Mouse (Mus musculus) gastrocnemius, postnatal 36 days (tissue): ENCODE data around the gene Tbc1d16. TPM values are rescaled to one million over a fixed set of nuclear protein-coding genes. Genes with fewer than 3 reads are reported as not detected.
A peak's percentile ranks its signal among the peaks of the same experiment; 100 is the strongest.
"Not testable (repeated sequence)": the region's sequence is repeated elsewhere in the genome, so short reads cannot be mapped to it uniquely, and the experiment has no call there.

ENCODE experiments used
- DNase-seq, 2 experiments: peaks; one replicate each; pipeline ENCODE4 v3.0.0; 2022
- intact Hi-C: fragments of 180-260 bp; cut with DNase I; formaldehyde crosslinking; loops from one replicate; pipeline ENCODE4 v1.15.1; 2025
- long read RNA-seq, 2 experiments: library from polyadenylated mRNA; stranded (forward); transcript quantifications; one replicate each; pipeline ENCODE4 v2.0.0; 2021
- total RNA-seq, 2 experiments: library from RNA; stranded (reverse); gene quantifications; 2 replicates each; pipeline ENCODE4 v1.2.3; 2021

The Tbc1d16 gene
- total RNA-seq = 10 to 100 TPM; 19.2 to 23.2 TPM
- long read RNA-seq, experiment 1, partial matches to known transcripts = 0 of 4 reads
- long read RNA-seq, experiment 1, other reads (novel, unspliced or antisense) = 4 of 4 reads
- long read RNA-seq, experiment 2, partial matches to known transcripts = 0 of 9 reads
- long read RNA-seq, experiment 2, other reads (novel, unspliced or antisense) = 9 of 9 reads

DNA sequence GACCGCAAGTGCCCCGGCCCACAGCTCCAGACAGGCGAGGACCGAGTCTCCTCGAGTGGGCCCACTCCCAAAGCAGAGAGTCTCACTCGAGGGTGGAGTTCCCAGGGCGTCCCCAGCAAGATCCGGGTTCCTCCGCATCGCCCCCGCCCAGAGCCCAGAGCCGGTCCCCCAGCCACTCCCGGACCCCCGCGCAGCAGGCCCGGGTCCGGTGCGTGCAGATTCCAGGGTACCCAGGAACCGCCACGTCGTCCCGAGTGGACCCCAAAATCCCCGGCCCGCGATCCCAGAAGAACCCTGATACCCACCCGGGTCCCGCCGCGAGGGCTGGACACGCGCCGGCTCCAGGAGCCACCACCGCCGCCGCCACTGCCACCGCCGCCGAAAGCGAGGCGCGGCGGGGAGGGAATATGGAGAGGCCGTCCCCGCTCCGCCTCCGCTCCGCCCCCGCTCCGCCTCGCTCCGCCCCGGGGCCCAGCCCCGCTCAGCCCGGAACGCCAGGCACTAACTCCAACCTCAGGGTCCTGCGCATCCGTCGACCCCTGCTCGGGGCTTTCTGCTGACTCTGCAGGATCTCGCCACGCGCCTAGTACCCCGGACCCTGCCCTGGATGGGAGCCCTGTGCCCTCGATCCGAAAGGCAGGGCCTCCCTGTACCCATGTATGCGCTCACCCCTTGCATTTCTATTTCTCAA lies at the start of gene Tbc1d16, which contains the start of gene Ccdc40:
TSS of gene Tbc1d16 (minus strand) at position 409 of the 691 bp plus-strand sequence.
TSS of gene Ccdc40 (plus strand) at position 482 of the 691 bp plus-strand sequence.
- intact Hi-C loops = loop anchor here (2.0 kb wide), 1 partner anchor 19 kb away; no protein-coding TSS in a partner anchor
- peak; percentile 55 to 57 for DNase-seq

DNA sequence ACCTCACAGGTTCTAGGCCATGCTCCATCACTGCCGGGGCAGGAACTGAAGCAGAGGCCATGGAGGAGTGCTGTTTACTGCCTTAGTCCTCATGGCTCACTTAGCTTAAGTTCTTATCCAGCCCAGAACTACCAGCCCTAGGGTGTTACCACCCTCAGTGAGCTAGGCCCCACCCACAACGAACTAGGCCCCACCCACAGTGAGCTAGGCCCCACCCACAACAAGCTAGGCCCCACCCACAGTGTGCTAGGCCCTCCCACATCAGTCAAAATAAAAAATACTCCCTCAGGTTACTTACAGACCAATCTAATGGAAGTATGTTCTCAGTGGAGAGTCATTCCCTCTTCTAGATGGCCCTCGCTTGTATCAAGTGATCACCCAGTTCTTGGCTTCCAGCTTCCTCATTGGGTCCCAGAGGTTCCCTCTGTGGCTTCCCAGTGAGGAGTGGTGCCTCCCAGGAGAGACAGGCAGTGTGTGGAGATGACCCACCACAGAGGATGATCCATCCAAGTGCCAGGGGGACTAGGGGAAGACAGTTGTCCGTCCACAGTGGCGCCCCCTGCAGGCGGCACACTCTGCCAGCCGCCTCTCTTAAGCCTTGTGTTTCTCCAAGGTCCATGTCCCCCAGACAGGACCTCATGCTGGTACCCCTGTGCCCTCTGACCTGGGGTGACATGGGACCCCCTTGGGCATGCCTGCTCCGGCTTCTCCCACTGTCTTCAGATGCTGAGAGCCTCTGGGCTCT lies 45.1 kb upstream of the Tbc1d16 start:
- no peak for DNase-seq
- intact Hi-C loops = no loop called here

DNA sequence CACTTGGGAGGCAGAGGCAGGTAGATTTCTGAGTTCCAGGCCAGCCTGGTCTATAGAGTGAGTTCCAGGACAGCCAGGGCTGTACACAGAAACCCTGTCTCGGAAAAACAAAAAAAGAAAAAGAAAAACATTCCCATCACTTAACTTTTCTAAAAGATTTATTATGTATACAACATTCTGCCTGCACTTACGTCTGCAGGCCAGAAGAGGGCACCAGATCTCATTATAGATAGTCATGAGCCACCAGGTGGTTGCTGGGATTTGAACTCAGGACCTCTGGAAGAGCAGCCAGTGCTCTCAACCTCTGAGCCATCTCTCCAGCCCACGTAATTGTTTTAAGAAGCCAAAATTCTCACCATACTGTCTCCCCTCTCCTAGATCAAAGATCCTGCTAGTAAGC lies 44.2 kb upstream of the Tbc1d16 start:
- intact Hi-C loops, DNase-seq: not testable (repeated sequence)

DNA sequence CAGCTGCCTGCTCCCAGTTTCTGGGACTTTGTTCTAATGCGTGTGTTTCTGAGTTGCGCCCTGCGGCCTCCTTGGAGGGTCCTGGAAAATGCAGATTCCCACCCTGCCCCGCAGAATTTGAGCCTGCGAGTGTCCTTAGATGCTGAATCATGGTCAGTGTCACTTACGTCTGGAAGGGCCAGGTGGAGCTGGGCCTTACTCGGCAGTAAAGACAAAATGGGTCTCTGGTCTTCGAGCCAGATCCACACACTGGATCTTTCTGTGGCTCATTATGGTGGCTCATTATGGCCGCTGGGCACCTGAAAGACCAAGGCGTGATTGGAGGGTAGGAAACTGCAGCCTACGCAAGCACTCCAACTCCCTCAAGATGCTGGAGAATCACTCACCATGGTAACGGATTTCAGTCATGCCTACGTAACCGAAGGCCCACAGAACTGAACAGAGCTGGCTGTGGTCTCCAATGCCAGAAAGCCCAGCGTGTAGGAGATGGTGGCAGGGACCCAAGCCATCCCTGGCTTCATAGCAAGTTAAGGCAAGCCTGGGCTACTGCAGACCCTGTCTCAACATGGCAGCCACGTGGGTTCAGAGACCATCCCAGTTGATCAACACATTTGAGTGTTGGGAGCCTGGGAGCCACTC lies 40.4 kb upstream of the Tbc1d16 start:
- intact Hi-C loops = no loop called here
- no peak for DNase-seq

DNA sequence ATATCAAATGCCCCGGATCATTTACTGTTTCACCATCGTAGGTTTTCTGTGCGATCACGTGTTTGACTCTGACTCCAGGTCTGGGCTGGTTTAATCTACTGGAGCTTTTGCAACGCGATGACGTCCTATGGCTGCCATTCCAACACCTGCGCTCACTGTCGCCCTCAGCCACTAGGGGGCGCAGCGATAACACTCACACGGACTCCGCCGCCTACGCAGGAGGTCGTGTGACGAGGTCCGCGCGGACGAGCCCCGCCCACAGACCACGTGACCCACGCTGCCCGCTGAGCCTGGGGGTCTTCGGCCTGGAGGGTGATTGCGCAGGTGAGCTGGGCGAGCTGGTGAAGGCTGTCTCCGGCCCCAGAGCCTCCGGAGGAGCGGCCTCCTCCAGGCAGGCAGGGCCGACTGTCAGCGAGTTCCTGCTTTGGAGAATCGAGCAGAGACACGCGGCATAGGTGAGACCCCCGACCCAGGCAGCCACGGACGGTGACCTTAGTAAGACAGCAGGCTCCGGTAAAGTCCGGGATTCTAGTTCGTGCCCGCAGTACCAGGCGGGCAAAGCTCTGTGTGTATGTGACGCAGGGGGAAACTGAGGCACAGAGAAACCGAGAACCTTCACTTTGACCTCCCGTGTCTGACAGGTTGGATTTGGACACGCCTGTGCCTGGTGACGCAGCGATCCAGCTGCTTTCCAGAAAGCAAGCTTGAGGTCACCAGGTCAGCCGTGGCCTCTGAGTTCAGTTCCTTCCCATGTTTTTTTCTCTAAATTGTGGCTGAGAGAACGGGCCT lies 39.7 kb upstream of the Tbc1d16 start, which contains the start of gene Gaa:
TSS of gene Gaa (plus strand) at position 120 of the 789 bp plus-strand sequence.
- intact Hi-C loops = no loop called here
- peak; percentile 93 for DNase-seq

DNA sequence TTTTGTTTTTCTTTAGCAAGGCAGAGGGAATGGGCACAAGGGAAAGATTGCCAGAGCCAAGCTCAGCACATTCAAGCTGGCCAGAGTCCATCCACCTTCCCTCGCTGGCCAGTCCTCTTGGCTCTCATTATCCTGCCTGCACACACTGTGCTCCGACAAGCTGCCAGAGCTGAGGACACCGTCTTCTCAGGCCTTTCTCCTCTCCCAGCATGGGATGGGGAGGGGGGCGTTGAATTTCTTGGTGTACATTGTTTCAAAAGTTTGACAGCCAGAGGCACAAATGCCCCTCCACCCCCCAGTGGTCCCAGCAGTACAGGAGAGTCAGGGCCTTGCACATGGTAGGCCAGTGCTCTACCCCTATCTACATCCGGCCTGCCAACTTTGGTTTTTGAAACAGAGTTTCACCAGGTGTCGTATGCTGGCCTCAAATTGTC lies 39.0 kb upstream of the Tbc1d16 start:
- DNase-seq = no peak
- intact Hi-C loops = no loop called here

DNA sequence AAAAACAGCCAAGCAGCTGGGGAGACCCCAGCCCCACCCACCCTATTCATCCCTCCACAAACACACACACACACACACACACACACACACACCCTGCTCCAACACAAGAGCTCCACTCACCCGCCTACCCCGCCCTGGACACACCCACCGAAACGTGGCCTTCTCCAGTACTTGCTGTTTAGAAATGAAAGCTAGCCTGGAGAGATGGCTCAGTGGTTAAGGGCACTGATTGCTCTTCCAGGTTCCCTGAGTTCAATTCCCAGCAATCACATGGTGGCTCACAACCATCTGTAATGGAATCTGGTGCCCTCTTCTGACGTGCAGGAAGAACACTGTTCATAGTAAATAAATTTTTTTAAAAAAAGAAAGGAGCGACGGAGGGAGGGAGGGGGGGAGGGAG lies 37.5 kb upstream of the Tbc1d16 start:
- intact Hi-C loops = no loop called here

DNA sequence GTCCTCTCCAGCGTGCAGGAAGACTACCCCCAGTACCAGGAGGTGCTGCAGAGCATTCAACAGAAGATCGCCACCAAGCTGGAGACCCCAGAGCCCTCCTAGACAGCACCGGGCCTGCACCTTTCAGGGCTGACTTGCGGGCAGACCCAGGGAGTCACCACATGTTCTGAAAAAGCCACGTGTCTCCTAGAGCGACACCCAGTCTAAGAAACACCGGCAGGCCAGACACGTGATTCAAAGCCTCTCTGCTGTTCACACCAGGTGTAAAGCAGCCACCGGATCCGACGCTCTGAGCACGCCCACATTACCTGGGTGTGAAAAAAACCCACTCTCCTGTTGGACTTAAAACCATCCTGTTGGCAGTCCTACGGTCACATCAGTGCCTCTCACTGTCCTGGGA lies 36.1 kb upstream of the Tbc1d16 start:
- DNase-seq = no peak
- intact Hi-C loops = no loop called here

More for the DNA sequence above, 37.5 kb upstream of the Tbc1d16 start:
- no peak for DNase-seq

DNA sequence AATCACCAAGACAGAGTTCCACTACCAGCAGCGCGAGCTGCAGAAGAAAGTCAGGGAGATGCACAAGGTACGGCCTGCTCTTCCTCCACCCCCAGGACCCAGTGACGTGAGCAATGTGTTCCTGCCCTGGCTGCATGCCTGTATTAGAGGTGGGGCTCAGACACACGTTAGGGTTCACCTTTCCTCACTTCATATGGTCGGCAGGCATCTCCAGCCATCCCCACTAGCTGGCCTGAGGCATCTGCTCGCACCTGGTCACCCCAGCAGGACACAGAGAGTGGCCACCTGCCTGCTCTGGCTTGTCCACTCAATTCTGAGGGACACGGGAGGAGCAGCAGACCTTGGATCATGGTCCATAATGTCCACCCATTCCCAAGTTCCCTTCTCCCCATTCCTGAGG lies 31.7 kb upstream of the Tbc1d16 start:
- intact Hi-C loops = no loop called here
- no peak for DNase-seq

DNA sequence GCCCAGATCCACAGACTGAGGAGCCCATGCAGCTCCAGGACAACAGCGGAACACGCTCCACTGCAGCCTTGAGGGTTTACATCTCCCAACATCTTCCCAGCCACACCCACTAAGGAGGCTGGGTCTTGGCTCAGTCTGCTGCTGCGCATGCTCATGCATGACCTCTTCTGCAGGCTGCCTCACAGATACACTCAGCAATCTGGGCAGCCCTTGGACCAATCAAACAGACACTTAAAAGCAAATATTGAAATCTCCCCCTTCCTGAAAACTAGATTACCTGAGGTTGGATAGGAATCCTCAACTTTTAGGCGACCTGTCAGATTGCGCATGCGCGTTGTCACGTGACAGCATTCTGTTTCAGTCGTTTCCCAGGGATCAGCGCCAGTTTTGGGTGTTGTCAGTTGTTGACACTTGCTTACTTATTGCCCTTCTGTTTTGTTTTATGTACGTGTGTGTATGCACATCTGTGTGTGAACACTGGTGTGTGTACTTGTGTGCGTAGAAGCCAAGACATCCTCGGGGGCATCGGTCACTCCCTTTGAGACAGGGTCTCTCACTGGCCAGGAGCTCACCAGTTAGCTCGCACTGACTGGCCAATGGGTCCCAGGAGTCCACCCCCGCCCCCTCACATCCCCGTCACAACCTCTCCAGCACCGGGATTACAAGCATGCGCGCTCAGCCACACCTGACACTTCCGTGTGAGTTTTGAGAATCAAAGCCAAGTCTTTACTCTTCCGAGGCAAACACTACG lies 30.4 kb upstream of the Tbc1d16 start:
- intact Hi-C loops = no loop called here
- DNase-seq = peak; percentile 54 to 57

DNA sequence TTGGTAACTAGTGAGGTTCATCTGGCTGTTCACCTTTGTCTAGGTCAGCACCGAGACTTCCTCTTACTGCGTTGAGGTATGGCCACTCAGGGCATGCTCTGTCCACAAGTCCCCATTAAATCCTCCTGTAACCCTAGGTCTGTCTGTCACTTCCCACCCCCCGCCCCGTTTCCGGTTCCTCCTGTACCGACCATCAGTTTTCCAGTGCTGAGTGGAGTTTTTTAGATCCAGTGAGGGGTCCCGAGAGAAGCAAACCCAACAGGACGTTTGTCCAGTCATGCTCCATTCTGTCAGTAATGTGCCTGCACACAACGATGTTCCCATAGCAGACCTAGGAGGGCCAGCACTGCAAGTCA lies 29.9 kb upstream of the Tbc1d16 start:
- DNase-seq = no peak
- intact Hi-C loops = no loop called here

DNA sequence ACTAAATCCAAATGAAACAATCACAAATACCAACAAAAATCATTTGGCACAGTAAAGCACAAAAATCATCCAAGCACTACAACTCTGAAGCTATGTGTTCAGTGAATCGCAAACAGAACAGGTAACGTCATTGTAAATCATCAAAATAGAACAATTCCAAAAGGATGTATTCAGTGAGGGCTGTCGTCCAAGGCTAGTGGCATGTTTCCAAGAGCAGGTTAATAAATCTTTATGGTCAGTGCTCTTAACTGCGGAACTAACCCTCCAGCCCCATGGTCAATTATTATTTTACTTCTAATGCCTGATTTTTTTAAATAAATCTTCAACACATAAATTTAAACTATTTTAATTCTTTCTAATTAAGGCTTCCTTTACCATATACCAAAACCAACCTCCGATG lies 28.3 kb upstream of the Tbc1d16 start:
- intact Hi-C loops, DNase-seq: not testable (repeated sequence)

DNA sequence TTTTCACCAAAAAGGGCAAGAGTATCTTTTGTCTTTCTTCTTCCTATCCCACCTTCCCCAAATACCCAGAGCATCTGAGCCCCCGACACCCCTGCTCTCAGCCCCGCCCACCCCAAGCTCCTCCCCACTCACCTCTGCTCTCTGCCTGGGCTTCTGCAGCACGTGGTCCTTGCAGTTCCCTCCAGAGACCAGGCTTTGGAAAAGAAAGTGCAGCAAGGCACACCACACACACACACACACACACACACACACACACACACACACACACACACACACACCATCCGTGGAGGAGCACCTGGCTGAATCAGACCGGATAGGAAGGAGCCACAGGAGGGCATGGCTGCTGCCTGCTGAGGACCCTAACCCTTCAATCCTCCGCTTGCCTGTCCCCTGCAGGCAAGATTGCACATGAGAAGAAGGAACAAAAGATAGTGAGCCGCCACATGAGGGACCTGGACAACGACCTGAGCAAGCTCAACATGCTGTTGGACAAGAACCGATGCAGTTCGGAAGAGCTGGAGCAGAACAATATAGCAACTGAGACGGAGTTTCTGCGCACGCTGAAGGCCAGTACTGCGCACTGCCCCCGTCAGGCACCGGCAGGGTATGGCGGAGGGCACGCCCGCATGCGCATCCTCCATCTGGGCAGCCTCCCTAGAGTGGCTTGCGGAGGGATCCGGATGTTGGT lies 24.7 kb upstream of the Tbc1d16 start:
- no peak for DNase-seq
- intact Hi-C loops = loop anchor here (2.0 kb wide), 1 partner anchor 50 kb away; no protein-coding TSS in a partner anchor

DNA sequence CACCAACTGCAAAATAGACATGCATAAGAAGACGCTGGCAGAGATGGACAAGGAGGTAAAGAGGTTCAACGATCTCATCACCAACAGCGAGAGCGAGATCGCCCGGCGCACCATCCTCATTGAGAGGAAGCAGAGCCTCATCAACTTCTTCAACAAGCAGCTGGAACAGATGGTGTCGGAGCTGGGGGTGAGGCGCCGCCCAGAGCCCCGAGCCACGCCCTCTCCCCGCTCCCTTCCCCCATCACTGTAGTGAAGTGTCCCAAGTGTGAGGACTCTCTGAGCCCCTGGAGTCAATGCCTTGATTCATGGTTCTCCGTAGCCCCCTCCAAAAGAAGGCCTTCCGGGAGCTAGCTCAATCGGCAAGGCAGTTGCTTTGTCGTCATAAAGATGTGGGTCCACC lies 22.7 kb upstream of the Tbc1d16 start:
- intact Hi-C loops = no loop called here
- no peak for DNase-seq

DNA sequence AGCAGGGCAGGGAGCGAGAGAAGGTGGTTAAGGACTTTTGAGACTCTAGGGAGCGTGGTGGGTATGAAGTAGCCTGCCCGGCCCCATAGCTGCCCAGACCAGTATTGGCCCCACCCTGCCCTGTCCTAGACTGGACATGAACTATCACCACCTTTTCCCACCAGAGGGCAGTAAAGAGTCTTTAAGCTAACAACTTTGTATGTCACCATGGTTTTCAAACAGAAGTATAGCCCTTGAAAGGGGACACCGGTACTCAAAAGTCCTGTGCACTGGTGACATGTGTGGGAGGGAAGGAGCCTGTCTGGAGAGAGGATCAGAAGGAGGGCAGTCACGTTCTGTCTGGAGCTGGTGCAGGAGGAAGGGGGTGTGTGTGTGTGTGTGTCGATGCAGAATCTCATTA lies 20.7 kb upstream of the Tbc1d16 start:
- peak in 1 of 2 experiments; percentile 60 for DNase-seq
- intact Hi-C loops = no loop called here

DNA sequence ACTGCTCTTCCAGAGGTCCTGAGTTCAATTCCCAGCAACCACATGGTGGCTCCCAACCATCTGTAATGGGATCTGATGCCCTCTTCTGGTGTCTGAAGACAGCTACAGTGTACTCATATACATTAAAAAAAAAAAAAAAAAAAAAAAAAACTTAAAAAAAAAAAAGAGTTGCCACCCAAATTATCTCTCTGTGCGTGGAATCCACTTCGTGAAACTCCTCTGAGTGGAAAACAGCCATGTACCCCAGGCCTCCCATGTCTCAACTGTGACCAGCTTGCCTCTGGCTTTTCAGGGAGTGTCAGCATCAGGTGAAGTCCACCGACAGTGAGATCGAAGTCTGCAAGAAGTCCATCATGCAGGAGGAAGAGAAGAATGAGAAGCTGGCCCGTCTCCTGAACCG lies 17.2 kb upstream of the Tbc1d16 start:
- DNase-seq, intact Hi-C loops: not testable (repeated sequence)

DNA sequence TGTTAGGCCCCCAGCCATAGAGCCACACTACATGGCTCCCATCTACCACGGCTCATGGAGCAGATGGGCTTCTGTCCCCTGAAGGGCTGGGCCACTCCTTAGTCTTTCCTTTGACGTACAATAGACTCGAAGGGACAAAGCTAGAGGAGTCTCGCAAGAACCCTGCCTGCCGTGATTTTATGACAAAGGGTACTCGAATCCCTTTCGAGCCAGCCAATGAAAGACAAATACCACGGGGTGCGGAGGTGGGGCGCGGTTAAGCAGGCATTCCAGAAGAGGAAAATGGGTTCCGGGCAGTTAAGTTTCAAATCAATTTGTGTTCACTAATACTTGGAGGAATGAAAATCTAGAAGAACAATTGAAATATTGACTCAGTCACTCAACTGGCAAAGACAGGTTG lies 11.2 kb upstream of the Tbc1d16 start:
- DNase-seq = no peak
- intact Hi-C loops = no loop called here

DNA sequence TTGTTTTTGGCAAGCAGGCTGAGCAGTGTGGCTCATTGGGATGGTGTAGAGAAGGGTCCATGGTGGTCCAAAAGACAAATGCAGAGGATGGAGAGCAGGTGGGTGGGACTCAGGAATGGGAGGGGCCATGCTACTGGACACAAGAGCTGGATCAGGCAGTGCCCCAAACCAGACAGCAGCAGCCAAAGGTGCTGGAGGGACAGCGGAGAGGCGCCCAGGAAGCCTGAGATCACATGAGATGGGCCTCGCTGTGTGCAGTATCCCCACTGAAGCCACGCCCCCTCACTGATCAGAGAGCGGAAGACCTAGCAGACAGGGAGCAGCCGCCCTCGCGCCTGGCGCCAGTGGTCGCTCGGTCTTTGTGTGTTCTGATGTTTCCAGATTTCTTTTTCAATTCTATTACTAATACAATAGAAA lies 10.0 kb upstream of the Tbc1d16 start:
- DNase-seq = no peak
- intact Hi-C loops = no loop called here
